8 mouse cellular contexts compared by ENCODE assay signal in genomic region chr3:116512904-116513716, GRCm38 (mm10). TPM values are rescaled to one million over a fixed set of nuclear protein-coding genes. Genes with fewer than 3 reads are reported as not detected.
DNase-seq lines count a peak whose midpoint lies in the region; ATAC-seq lines count a peak whose summit lies in the region.

Gene Dbt, plus strand, starts transcription at chr3:116513070.

- H3K4me1 ChIP-seq in forebrain, embryonic 11.5 days (replicated peaks; ENCODE audit: control insufficient read depth, insufficient read depth, low read length) = no peaks in the 10 kb centered on the region
- peaks cover 14% of the 10 kb centered on the region for H3K4me1 ChIP-seq in heart, embryonic 16.5 days (ENCODE audit: control insufficient read depth, insufficient read depth, low read length)
- H3K4me1 ChIP-seq in liver, embryonic 15.5 days (replicated peaks) = peaks cover 26% of the 10 kb centered on the region
- H3K4me1 ChIP-seq in neural tube, embryonic 12.5 days = peaks cover 5% of the 10 kb centered on the region

- H3K36me3 ChIP-seq in forebrain, embryonic 11.5 days (ENCODE audit: control insufficient read depth, insufficient read depth, low read length) = no peaks in the 10 kb centered on the region
- 0 out of 2 replicates have a peak, but pooled peaks cover 3% of the 10 kb centered on the region for H3K36me3 ChIP-seq in heart, embryonic 16.5 days (ENCODE audit: control insufficient read depth, insufficient read depth)
- 0 out of 2 replicates have a peak, but pooled peaks cover 5% of the 10 kb centered on the region for H3K36me3 ChIP-seq in liver, embryonic 15.5 days (replicated peaks)
- peaks cover 3% of the 10 kb centered on the region for H3K36me3 ChIP-seq in neural tube, embryonic 12.5 days

- peak within 1 kb of the TSS; percentile 47 for H3K9ac ChIP-seq in forebrain, embryonic 11.5 days (ENCODE audit: low read length)
- peak within 1 kb of the TSS; percentile 58 for H3K9ac ChIP-seq in heart, embryonic 16.5 days (ENCODE audit: low read length)
- H3K9ac ChIP-seq in liver, embryonic 15.5 days = peak within 1 kb of the TSS; percentile 43
- peak within 1 kb of the TSS; percentile 60 for H3K9ac ChIP-seq in neural tube, embryonic 12.5 days

- H3K4me3 ChIP-seq in forebrain, embryonic 11.5 days (ENCODE audit: low read depth, low read length) = peak within 1 kb of the TSS; percentile 49
- H3K4me3 ChIP-seq in heart, embryonic 16.5 days (ENCODE audit: low read length) = peak within 1 kb of the TSS; percentile 56
- peak within 1 kb of the TSS; percentile 62 for H3K4me3 ChIP-seq in liver, embryonic 15.5 days (replicated peaks)
- peak within 1 kb of the TSS; percentile 60 for H3K4me3 ChIP-seq in neural tube, embryonic 12.5 days

- H3K9me3 ChIP-seq in forebrain, embryonic 11.5 days (ENCODE audit: control insufficient read depth, low read length) = no peaks in the 10 kb centered on the region
- H3K9me3 ChIP-seq in heart, embryonic 16.5 days (replicated peaks; ENCODE audit: control insufficient read depth, low read length) = no peaks in the 10 kb centered on the region
- H3K9me3 ChIP-seq in liver, embryonic 15.5 days (replicated peaks) = no peaks in the 10 kb centered on the region
- H3K9me3 ChIP-seq in neural tube, embryonic 12.5 days = no peaks in the 10 kb centered on the region

- peak; percentile 79 for DNase-seq in c-Kit-positive CD71-negative TER-119-negative erythroid progenitor cells, embryonic 14.5 days (ENCODE audit: low read depth)
- DNase-seq in forebrain, embryonic 11.5 days (ENCODE audit: low spot score) = peak; percentile 94
- peak; percentile 93 to 94 for DNase-seq in kidney, postnatal 36 days
- peak; percentile 88 for DNase-seq in telencephalon, adult 2 months (ENCODE audit: low read depth, low spot score)

- H3K27ac ChIP-seq in forebrain, embryonic 11.5 days (ENCODE audit: low read depth, low read length) = no peak within 1 kb of the TSS
- H3K27ac ChIP-seq in heart, embryonic 16.5 days (ENCODE audit: low read length) = peak within 1 kb of the TSS; percentile 53
- no peak within 1 kb of the TSS for H3K27ac ChIP-seq in liver, embryonic 15.5 days (replicated peaks)
- no peak within 1 kb of the TSS for H3K27ac ChIP-seq in neural tube, embryonic 12.5 days

- peak; percentile 90 for ATAC-seq in CD4-positive, CD25-positive, alpha-beta regulatory T cell, adult 4 months
- ATAC-seq in forebrain, embryonic 11.5 days (replicated peaks; ENCODE audit: low FRiP score) = peak; percentile 96
- ATAC-seq in heart, embryonic 16.5 days (replicated peaks; ENCODE audit: extremely low read depth, insufficient read depth, low FRiP score) = peak; percentile 93
- peak; percentile 75 for ATAC-seq in liver, embryonic 15.5 days (ENCODE audit: insufficient read depth)
- ATAC-seq in neural tube, embryonic 12.5 days (ENCODE audit: low FRiP score, low read depth) = peak; percentile 95

- under 1% methylated on average over 36 of the region's 36 CpGs for WGBS in forebrain, embryonic 11.5 days
- WGBS in heart, embryonic 16.5 days = under 1% methylated on average over 36 of the region's 36 CpGs
- under 1% methylated on average over 36 of the region's 36 CpGs for WGBS in liver, embryonic 15.5 days (ENCODE audit: insufficient replicate concordance)
- 2% methylated on average over 36 of the region's 36 CpGs for WGBS in neural tube, embryonic 12.5 days

- no peaks in the 10 kb centered on the region for H3K27me3 ChIP-seq in forebrain, embryonic 11.5 days (ENCODE audit: control insufficient read depth, insufficient read depth, low read length)
- no peaks in the 10 kb centered on the region for H3K27me3 ChIP-seq in heart, embryonic 16.5 days (ENCODE audit: control insufficient read depth, insufficient read depth, low read length)
- H3K27me3 ChIP-seq in liver, embryonic 15.5 days = no peaks in the 10 kb centered on the region
- no peaks in the 10 kb centered on the region for H3K27me3 ChIP-seq in neural tube, embryonic 12.5 days (replicated peaks)

- H3K4me2 ChIP-seq in forebrain, embryonic 11.5 days (ENCODE audit: low read depth, low read length, severe bottlenecking) = peak within 1 kb of the TSS; percentile 67
- peak within 1 kb of the TSS; percentile 61 for H3K4me2 ChIP-seq in heart, embryonic 16.5 days (ENCODE audit: low read depth, low read length)
- H3K4me2 ChIP-seq in liver, embryonic 15.5 days = peak within 1 kb of the TSS; percentile 74
- peak within 1 kb of the TSS; percentile 76 for H3K4me2 ChIP-seq in neural tube, embryonic 12.5 days (replicated peaks)

RNA-seq across cellular contexts. Expression of gene Dbt, which starts in this region (rescaled TPM):
- 10 to 100 TPM; 12.5 to 13.6 TPM for polyA plus RNA-seq in CD4-positive, CD25-positive, alpha-beta regulatory T cell, adult 4 months (2017; shearing (Covaris generic))
- polyA plus RNA-seq in forebrain, embryonic 11.5 days (2014; fragmentation: Nextera tagmentation; extraction: Ambion mirVana) = 13.5 and 14.4 TPM in 2 replicates
- polyA plus RNA-seq in heart, embryonic 16.5 days (2015; fragmentation: Nextera tagmentation; extraction: Ambion mirVana) = 24.7 and 25.3 TPM in 2 replicates
- 14.2 and 16.1 TPM in 2 replicates for polyA plus RNA-seq in liver, embryonic 15.5 days (2015; fragmentation: Nextera tagmentation; extraction: Ambion mirVana)
- 13.7 and 17.2 TPM in 2 replicates for polyA plus RNA-seq in neural tube, embryonic 12.5 days (2016; fragmentation: Nextera tagmentation; extraction: Ambion mirVana)
